Mouse (Mus musculus): ENCODE measurements around the gene B4galnt4.

- TF ChIP-seq POLR2A (IDR thresholded peaks at IDR 0.05; ENCODE audit: insufficient read depth, low read depth, low read length) (peak; percentile 46; the same call in 1 of the 2 replicates), CTCF (IDR thresholded peaks at IDR 0.05; ENCODE audit: insufficient read depth, low read depth, low read length) (peak; percentile 41)
These were observed 9.4 kb downstream of the B4galnt4 start for GRCm38 (mm10) chr7:141070058-141070862.
